Mouse (Mus musculus) granulocyte monocyte progenitor cell, adult 5-6 weeks (primary cell): ENCODE data around the gene Hipk1. TPM values are rescaled to one million over a fixed set of nuclear protein-coding genes. Genes with fewer than 3 reads are reported as not detected.

Experiments
- ATAC-seq: replicated peaks from 2 replicates; pipeline ENCODE4 v1.8.0; 2016; ENCODE audit warnings: mild to moderate bottlenecking, moderate TSS enrichment, inconsistent platforms; ENCODE audit not compliant: poor library complexity, severe bottlenecking
- total RNA-seq, 2 experiments: library from RNA; stranded (forward) in 1 of 2; stranded (reverse) in 1 of 2; fragments of 200-712, 200-1000 nt in 1 of 2; fragments of >200 nt in 1 of 2; fragmentation: Nextera tagmentation in 1 of 2; gene quantifications; 2 replicates each; pipeline ENCODE4 v1.2.3; 2014 to 2017

The Hipk1 gene
- total RNA-seq, 2 experiments from 2014 or later, result 56.8 to 96.0 TPM

DNA sequence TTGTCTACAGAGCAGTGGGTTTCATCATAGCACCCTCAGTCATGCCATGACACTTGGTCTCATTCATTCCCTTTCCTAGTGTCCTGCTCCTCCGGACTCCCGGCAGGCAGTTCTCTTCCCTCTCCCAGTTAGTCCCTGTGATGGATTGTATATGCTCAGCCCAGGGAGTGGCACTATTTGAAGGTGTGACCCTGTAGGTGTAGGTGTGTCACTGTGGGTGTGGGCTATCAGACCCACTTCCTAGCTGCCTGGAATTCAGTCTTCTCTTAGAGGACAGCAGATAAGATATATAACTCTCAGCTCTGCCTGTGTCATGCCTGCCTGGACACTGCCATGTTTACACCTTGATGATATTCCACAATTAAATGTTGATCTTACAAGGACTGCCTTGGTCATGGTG is 34.4 kb downstream of the Hipk1 start:
- ATAC-seq, result no peak

DNA sequence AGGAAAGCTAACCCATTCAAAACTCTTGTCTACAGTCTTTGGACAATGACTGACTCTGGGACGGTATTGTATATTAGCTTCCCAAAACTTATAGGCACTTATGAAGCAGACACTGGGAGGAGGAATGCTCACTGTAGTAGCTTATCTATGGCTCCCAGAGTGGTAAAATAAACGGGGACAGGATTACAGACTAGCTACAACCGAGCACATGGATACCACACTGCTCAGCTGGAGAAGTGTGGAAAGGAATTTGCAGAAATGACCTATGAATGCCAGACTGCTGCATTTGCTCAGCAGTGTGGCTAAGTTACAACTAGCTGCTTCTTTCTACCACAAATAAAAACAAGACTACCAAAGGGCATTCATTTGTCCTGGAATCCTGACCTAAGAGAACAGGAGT is 36.0 kb downstream of the Hipk1 start:
- ATAC-seq, result no peak

DNA sequence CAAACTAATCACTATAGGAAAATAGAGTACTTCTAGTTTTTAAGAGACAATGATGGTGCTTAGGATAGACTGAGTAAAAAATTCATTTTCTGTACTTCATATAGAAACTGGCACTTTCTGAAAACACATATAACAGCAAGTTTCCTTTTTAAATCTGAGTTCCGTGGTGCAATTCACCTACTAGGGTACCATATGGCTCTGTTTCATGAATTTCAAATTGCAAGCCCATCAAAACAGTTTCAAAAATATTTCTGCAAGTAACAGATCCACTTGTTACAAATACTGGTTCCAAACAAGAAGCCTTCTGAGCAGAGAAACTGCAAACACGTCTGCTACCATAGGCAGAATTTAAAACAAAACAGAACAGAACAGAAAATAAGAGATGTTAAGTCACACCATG is 39.8 kb downstream of the Hipk1 start:
- ATAC-seq, result no peak

- ATAC-seq, result no peak
Measured at GRCm38 (mm10) chr3:103746711-103747110, 44.7 kb downstream of the Hipk1 start.

DNA sequence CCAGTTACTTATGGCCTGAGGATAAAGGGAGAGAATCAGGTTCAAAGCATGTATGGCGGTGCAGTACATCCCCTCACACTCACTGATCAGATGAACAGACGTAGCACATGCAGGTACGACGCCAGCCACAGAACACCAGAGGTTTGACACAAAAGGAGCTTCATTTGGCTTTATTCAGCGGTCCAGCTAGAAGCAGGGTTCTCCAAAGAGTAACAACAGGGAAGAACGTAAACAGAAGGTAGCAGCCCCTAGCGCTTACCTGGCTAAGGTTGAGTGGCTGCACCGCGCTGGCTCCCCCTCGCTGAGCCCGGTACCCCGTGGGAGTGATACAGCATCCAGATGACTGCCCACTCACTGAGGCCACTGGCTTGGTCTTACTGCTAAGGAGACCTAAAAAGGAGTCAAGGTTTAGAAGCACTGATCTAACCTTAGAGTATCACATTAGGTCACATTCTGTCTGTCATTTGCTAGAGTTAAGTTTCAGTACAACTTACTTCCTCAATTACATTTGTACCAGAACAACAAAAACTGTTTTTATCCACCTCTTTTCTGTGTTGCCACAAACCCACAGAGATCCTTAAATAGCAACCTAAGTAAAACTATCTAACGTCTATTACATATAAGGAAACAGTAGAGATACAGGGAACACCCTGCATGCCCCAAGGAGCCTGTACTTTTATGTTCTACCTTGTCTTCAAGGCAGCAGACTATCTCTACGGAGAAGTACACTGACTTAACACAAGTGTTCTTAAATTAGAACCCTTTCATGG is 46.2 kb downstream of the Hipk1 start:
- peak; percentile 64 for ATAC-seq

DNA sequence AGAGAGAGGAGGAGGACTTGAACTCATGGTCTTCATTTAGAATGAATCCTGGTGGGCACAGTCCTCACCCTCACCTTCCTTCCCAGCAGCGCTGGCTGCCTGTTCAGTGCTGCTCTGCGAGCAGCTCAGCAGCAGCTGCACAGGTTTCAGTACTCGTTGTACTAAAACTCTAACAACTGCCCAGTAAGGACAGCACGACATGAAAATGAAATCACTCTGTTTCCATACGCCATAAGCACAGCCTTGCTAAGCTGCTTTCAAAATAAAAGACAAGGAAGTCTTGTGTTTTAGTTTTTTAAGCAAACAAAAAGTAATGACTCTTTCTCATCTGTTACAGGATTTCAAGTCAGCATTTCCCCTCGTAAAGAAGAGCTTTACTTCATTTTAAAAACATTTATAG is 48.2 kb downstream of the Hipk1 start:
- no peak for ATAC-seq

GRCm38 (mm10) chr3:103740342-103740741 is 51.0 kb downstream of the Hipk1 start:
- ATAC-seq, result peak; percentile 47

DNA sequence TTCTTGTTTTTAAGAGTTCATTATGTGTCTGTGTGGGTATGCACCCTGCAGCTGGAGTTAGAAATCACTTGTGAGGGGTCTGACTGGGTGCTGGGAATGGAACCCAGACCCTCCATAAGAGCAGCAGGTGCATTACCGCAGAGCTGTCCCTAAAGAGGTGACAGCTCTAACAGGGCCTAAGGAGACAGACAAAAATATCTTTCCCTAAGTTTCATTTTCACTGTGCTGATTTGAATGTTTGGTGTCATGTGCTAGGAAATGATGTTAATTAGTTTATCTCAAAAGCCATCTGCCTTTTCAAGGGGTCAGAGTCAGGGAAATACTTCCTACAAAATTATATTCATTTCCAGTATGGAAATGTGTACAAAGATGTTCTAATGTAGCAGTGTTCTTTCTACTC is 52.0 kb downstream of the Hipk1 start, which contains the start of gene Gm10964:
Gm10964 (plus strand) TSS at position 38 of the 400 bp plus-strand sequence.
- no peak for ATAC-seq

DNA sequence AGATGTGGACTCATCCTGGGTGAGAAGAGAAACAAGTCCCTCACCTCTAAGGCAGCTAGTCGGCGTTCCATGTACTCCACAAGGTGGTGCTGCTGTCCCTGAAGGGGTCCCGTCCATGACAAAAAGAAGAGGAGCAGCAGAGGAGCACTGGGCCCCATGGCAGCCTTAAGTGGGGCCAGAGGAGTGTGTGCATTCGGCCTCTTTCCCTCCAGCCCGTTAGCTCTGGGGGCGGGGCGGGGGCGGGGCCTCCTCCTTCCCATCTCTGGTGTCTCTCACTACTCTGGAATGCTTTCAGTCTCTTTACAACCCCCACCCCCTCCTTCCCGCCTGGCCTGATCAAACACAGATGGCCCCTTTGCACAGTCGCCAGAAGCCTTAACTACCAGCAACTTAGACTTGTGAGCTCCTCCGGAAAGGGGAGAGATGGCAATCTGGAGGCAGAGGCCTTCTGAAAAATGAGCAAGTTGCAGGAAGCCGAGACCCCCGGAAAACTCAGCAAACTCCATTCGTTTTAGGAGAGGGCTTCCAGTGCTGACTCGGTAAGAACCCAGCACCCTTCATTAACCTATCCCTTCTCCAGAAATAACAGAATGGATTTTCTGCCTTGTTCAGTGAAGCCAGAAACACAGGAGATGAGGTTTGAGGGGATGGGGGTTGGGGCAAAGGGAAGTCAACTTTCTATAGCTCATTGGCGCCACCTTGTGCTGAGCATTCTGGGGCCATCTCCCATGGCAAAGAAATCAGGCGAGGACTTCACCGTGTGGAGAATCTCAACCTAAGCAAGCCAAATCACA is 53.4 kb downstream of the Hipk1 start, which contains the start of gene Olfml3:
Olfml3 (minus strand) TSS at position 224 of the 794 bp plus-strand sequence.
- ATAC-seq, result peak; percentile 58

DNA sequence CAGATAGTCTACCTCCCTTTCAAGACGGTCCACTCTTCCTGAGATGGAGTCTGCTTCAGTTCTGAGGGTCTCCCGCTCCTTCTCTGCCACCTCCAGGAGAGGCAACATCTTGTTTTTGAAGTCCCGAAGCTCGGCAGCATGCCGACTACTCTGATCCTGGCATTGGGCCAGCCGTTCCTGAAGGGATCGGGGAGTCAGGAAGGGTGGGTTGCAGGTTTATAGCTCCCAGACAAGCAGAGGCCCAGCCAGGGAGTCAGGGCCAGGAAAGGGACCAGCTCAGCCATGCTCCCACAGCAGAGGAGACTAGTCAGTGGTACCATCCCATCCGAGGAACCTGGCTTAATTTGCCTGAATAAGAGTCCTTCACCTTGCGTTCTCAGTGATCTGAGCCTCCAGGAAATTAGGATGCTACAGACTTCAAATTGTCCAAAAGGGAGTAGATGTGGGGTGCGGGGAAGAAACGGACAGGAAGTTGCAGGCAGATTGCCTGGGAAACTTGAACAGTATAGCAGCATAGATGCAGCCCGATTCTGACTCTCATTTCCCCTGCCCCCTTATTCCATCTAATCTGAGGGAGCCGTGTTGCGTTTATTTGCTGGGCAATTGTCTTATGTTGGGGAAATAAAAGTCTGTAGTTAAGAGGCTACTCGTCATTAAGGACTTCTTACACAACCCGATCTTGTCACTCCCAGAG is 54.2 kb downstream of the Hipk1 start:
- ATAC-seq, result no peak

- no peak for ATAC-seq
Measured at GRCm38 (mm10) chr3:103735776-103736600, 55.4 kb downstream of the Hipk1 start.

DNA sequence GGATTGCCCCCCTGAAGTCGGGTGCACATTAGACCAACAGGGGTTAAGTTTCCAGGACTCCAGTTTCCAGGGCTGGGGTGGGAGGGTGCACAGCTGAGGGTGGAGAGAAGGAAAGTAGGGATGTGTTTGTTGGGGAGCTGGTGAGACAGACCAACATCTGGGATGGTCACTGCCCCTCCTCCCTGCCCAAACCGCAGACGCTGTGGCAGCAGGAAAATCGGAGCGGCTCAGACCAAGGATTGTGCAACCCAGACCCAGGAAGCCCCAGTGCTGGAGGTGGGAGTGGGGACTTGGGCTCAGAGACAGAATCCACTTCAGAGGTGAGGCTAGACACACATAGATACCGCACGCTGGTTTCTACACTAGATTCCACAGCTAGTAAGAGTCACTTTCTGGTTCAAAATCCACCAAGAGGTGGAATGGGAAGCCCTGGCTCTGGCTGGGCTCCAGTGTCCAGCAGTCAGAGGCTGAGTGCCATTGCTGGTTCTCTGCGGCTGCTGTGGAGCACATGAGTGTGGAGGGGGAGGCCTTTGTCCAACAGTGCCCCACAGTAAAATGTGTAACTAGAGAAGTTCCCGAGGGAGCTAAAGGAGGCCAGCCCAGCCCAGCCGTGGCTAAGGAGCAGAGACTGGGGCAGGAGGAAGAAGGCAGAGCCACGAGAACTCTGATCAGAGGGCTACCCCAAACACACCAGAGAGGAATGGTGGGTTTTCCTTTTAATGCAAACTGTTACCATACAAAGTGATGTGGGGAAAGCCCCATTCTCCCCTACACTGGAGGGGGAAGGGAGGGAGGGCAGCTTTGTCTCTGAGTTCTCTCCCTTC is 56.5 kb downstream of the Hipk1 start:
- ATAC-seq, result peak; percentile 74

- ATAC-seq, result no peak
Measured at GRCm38 (mm10) chr3:103733799-103734695, 57.3 kb downstream of the Hipk1 start.

DNA sequence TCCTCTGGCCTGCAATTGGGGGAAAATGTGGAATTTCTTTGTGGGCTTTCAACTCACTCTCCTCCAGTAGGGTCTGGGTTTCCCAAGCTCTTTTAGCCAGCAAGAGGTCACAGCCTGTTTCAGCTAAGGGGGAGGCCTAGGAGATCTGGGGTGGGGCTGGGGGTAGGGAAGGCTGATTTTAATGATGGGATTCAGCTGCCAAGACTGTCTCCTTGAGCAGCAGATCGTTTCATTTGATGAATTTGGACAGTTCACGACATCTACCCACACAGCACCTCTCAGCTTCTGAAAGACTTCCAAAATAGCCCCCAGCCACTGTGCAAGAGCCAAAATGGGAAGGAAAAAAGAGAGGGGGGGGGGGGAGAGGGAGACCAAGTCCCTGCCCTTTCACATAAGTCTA is 58.2 kb downstream of the Hipk1 start:
- ATAC-seq, result no peak

DNA sequence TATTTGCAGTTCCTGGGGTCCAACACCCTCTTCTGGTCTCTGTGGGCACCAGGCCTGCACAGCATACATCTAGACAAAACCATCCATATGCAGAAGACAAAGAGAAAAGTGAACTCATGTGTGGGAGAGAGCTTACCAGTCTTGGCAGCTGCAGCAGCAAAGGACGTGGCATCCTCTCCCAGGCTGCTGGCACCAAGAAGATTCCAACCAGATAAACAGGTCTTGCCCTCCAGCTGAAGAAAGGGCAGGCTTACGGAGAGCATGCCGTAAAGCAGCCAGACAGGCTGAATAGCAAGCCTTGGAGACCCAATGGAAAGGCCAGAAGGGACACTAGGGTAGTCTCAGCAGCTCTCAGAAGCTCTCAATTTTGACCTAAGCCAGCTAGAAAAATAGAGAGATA is 59.2 kb downstream of the Hipk1 start:
- no peak for ATAC-seq

GRCm38 (mm10) chr3:103729850-103730249 is 61.5 kb downstream of the Hipk1 start:
- no peak for ATAC-seq

- peak; percentile 98 for ATAC-seq
Measured at GRCm38 (mm10) chr3:103727813-103728326, 63.5 kb downstream of the Hipk1 start.

- no peak for ATAC-seq
Measured at GRCm38 (mm10) chr3:103726642-103727041, 64.7 kb downstream of the Hipk1 start.
